Mouse (Mus musculus) lung, embryonic 16.5 days (tissue): ENCODE results near the gene Snx3. TPM values are rescaled to one million over a fixed set of nuclear protein-coding genes. Genes with fewer than 3 reads are reported as not detected.

ENCODE experiments used
- polyA plus RNA-seq: library from polyadenylated mRNA; unstranded; fragments of >200 nt; fragmentation: Nextera tagmentation; extraction: Ambion mirVana; gene quantifications from 2 replicates; pipeline ENCODE4 v1.2.1, GENCODE M21; 2015

The Snx3 gene
- polyA plus RNA-seq, 1 experiment from 2014 or later = 405 TPM

Other genes starting within 250 kb of the Snx3 start
- gene Foxo3, start 225.3 kb upstream of the Snx3 start, polyA plus RNA-seq = 10.2 and 10.7 TPM in 2 replicates
- 9.6 and 12.3 TPM in 2 replicates for gene Afg1l, start 23.5 kb upstream of the Snx3 start, polyA plus RNA-seq
- gene Nr2e1, start 81.6 kb downstream of the Snx3 start, polyA plus RNA-seq = not detected in 2 replicates
- 13.3 and 14.7 TPM in 2 replicates for gene Ostm1, start 81.8 kb downstream of the Snx3 start, polyA plus RNA-seq